Mouse (Mus musculus): ENCODE measurements around the gene Nfs1. TPM values are rescaled to one million over a fixed set of nuclear protein-coding genes. Genes with fewer than 3 reads are reported as not detected.

Nfs1 gene
- polyA plus RNA-seq, 1 experiment: 42.8 TPM

GRCm38 (mm10) chr2:156143367-156143766 is 619 bp downstream of the Nfs1 start:
- TF ChIP-seq TCF3 (IDR thresholded peaks at IDR 0.05; ENCODE audit: insufficient read length, low read depth): no peak
- TF ChIP-seq MYOG (IDR thresholded peaks at IDR 0.05; ENCODE audit: control insufficient read depth in 1 of 3, insufficient read depth in 1 of 3, insufficient read length in 2 of 3, low read depth in 2 of 3): no peak
- no peak for TF ChIP-seq MYOD1 (IDR thresholded peaks at IDR 0.05; ENCODE audit: control insufficient read depth in 1 of 3, insufficient read length in 2 of 3, low read depth in 2 of 3)
- TF ChIP-seq E2F4 (IDR thresholded peaks at IDR 0.05; ENCODE audit: insufficient read depth): no peak
- TF ChIP-seq MAX (IDR thresholded peaks at IDR 0.05; ENCODE audit: low read depth): no peak
- no peak for TF ChIP-seq POLR2AphosphoS2 (IDR thresholded peaks at IDR 0.05; ENCODE audit: insufficient read length, low read depth)
- TF ChIP-seq SRF (IDR thresholded peaks at IDR 0.05; ENCODE audit: control insufficient read depth, insufficient read length, low read depth): no peak
- TF ChIP-seq USF1 (IDR thresholded peaks at IDR 0.05; ENCODE audit: low read depth): no peak
- no peak for TF ChIP-seq CEBPB (IDR thresholded peaks at IDR 0.05; ENCODE audit: insufficient read depth, poor library complexity, severe bottlenecking)
- TF ChIP-seq REST (IDR thresholded peaks at IDR 0.05; ENCODE audit: insufficient read depth, insufficient read length): no peak
- no peak for TF ChIP-seq POLR2A (IDR thresholded peaks at IDR 0.05; ENCODE audit: insufficient read length, low read depth)
- H3K36me3 ChIP-seq (ENCODE audit: control insufficient read depth, insufficient read depth): peaks cover 37% of the 10 kb centered on the region
- peak overlapping the region; percentile 74 for H3K4me2 ChIP-seq (ENCODE audit: low read depth)
- H3ac ChIP-seq (ENCODE audit: control insufficient read depth, insufficient read length): peak overlapping the region; percentile 57
- H3K79me2 ChIP-seq (ENCODE audit: control insufficient read depth, insufficient read depth): peaks cover 16% of the 10 kb centered on the region
- H3K27me3 ChIP-seq (ENCODE audit: control insufficient read depth, insufficient read depth, insufficient read length): no peaks in the 10 kb centered on the region
- H3K4me3 ChIP-seq: peak overlapping the region; percentile 76

DNA sequence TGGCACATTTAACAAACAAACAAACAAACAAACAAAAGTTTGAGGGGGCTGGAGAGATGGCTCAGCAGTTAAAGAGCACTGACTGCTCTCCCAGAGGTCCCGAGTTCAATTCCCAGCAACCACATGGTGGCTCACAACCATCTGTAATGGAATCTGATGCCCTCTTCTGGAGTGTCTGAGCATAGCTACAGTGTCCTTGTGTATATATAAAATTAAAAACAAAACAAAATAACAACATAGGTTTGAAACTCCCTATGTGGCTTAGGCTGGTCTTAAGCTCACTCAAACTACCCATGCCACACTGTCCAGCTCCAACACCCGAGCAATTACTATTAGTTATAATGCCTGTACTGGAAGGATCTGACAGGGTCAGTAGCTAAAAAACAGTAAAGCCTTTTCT is 1.2 kb downstream of the Nfs1 start:
- H3K27me3 ChIP-seq (ENCODE audit: control insufficient read depth, insufficient read depth, insufficient read length): no peaks in the 10 kb centered on the region
- no peak overlapping the region for H3ac ChIP-seq (ENCODE audit: control insufficient read depth, insufficient read length)
- H3K4me2 ChIP-seq (ENCODE audit: low read depth): peak overlapping the region; percentile 74
- peak overlapping the region; percentile 76 for H3K4me3 ChIP-seq
- peaks cover 16% of the 10 kb centered on the region for H3K79me2 ChIP-seq (ENCODE audit: control insufficient read depth, insufficient read depth)
- TF ChIP-seq TCF12 (IDR thresholded peaks at IDR 0.05; ENCODE audit: insufficient read depth, poor library complexity, severe bottlenecking) (no peak), MAX (IDR thresholded peaks at IDR 0.05; ENCODE audit: low read depth) (no peak), POLR2AphosphoS2 (IDR thresholded peaks at IDR 0.05; ENCODE audit: insufficient read length, low read depth) (no peak), TCF3 (IDR thresholded peaks at IDR 0.05; ENCODE audit: insufficient read length, low read depth) (no peak), MYOG (IDR thresholded peaks at IDR 0.05; ENCODE audit: control insufficient read depth in 1 of 3, insufficient read depth in 1 of 3, insufficient read length in 2 of 3, low read depth in 2 of 3) (no peak), REST (IDR thresholded peaks at IDR 0.05; ENCODE audit: insufficient read depth, insufficient read length) (no peak), USF1 (IDR thresholded peaks at IDR 0.05; ENCODE audit: low read depth) (no peak), CEBPB (IDR thresholded peaks at IDR 0.05; ENCODE audit: insufficient read depth, poor library complexity, severe bottlenecking) (no peak), POLR2A (IDR thresholded peaks at IDR 0.05; ENCODE audit: insufficient read length, low read depth) (no peak), MYOD1 (IDR thresholded peaks at IDR 0.05; ENCODE audit: control insufficient read depth in 1 of 3, insufficient read length in 2 of 3, low read depth in 2 of 3) (no peak), E2F4 (IDR thresholded peaks at IDR 0.05; ENCODE audit: insufficient read depth) (no peak), SRF (IDR thresholded peaks at IDR 0.05; ENCODE audit: control insufficient read depth, insufficient read length, low read depth) (no peak)
- peaks cover 31% of the 10 kb centered on the region for H3K36me3 ChIP-seq (ENCODE audit: control insufficient read depth, insufficient read depth)

DNA sequence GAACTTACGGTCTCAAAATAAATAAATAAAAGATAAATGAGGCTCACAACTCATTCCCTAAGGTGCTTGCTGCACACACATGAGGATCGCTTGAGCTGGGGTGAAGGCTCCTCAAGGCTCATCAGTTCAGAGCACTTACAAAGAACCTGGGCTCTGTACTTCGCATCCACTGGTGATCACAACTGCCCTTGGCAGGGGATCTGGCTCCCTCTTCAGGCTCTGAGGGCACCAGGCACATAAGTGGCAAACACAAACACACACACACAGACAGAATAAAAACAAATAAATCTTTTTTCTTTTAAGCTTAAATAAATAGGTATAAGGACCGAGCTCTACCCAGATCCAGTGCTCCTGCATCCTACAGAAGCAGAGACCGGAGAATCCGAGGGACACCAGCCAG is 8.3 kb downstream of the Nfs1 start:
- Histone ChIP-seq H3K27me3 (ENCODE audit: control insufficient read depth, insufficient read depth, insufficient read length) (no peaks in the 10 kb centered on the region), H3K4me3 (no peak overlapping the region), H3ac (ENCODE audit: control insufficient read depth, insufficient read length) (no peak overlapping the region), H3K36me3 (ENCODE audit: control insufficient read depth, insufficient read depth) (peaks cover 22% of the 10 kb centered on the region), H3K4me2 (ENCODE audit: low read depth) (no peak overlapping the region), H3K79me2 (ENCODE audit: control insufficient read depth, insufficient read depth) (no peaks in the 10 kb centered on the region)
- TF ChIP-seq MYOG (IDR thresholded peaks at IDR 0.05; ENCODE audit: control insufficient read depth in 1 of 3, insufficient read depth in 1 of 3, insufficient read length in 2 of 3, low read depth in 2 of 3): no peak
- no peak for TF ChIP-seq USF1 (IDR thresholded peaks at IDR 0.05; ENCODE audit: low read depth)
- TF ChIP-seq POLR2A (IDR thresholded peaks at IDR 0.05; ENCODE audit: insufficient read length, low read depth): no peak
- no peak for TF ChIP-seq E2F4 (IDR thresholded peaks at IDR 0.05; ENCODE audit: insufficient read depth)
- no peak for TF ChIP-seq POLR2AphosphoS2 (IDR thresholded peaks at IDR 0.05; ENCODE audit: insufficient read length, low read depth)
- no peak for TF ChIP-seq TCF3 (IDR thresholded peaks at IDR 0.05; ENCODE audit: insufficient read length, low read depth)
- TF ChIP-seq REST (IDR thresholded peaks at IDR 0.05; ENCODE audit: insufficient read depth, insufficient read length): no peak
- no peak for TF ChIP-seq TCF12 (IDR thresholded peaks at IDR 0.05; ENCODE audit: insufficient read depth, poor library complexity, severe bottlenecking)
- no peak for TF ChIP-seq MYOD1 (IDR thresholded peaks at IDR 0.05; ENCODE audit: control insufficient read depth in 1 of 3, insufficient read length in 2 of 3, low read depth in 2 of 3)
- TF ChIP-seq MAX (IDR thresholded peaks at IDR 0.05; ENCODE audit: low read depth): no peak
- no peak for TF ChIP-seq CEBPB (IDR thresholded peaks at IDR 0.05; ENCODE audit: insufficient read depth, poor library complexity, severe bottlenecking)
- TF ChIP-seq SRF (IDR thresholded peaks at IDR 0.05; ENCODE audit: control insufficient read depth, insufficient read length, low read depth): no peak

DNA sequence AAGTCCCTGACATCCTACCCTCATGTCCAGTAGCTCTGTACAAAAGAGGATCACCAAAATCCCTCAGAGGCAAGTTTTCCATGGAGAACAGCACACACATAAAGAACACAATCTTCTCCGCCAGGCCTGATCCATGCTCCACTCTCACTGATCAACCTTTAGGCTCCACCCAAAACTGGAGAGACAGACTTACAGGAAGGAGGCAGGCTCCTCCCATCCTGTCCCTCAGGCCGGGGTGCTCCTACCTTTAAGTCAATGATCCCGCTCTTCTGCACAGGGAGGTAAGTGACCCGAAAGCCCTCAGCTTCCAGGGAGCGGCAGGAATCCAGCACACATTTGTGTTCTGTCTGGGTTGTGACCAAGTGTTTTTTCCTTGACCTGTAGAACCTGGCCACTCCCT is 9.8 kb downstream of the Nfs1 start:
- no peak overlapping the region for H3K4me3 ChIP-seq
- H3K36me3 ChIP-seq (ENCODE audit: control insufficient read depth, insufficient read depth): peaks cover 15% of the 10 kb centered on the region

More for the DNA sequence above, 9.8 kb downstream of the Nfs1 start:
- H3K79me2 ChIP-seq (ENCODE audit: control insufficient read depth, insufficient read depth): no peaks in the 10 kb centered on the region
- TF ChIP-seq E2F4 (IDR thresholded peaks at IDR 0.05; ENCODE audit: insufficient read depth) (no peak), REST (IDR thresholded peaks at IDR 0.05; ENCODE audit: insufficient read depth, insufficient read length) (no peak), USF1 (IDR thresholded peaks at IDR 0.05; ENCODE audit: low read depth) (no peak), MAX (IDR thresholded peaks at IDR 0.05; ENCODE audit: low read depth) (no peak), MYOD1 (IDR thresholded peaks at IDR 0.05; ENCODE audit: control insufficient read depth in 1 of 3, insufficient read length in 2 of 3, low read depth in 2 of 3) (no peak), POLR2AphosphoS2 (IDR thresholded peaks at IDR 0.05; ENCODE audit: insufficient read length, low read depth) (no peak), SRF (IDR thresholded peaks at IDR 0.05; ENCODE audit: control insufficient read depth, insufficient read length, low read depth) (no peak), MYOG (IDR thresholded peaks at IDR 0.05; ENCODE audit: control insufficient read depth in 1 of 3, insufficient read depth in 1 of 3, insufficient read length in 2 of 3, low read depth in 2 of 3) (no peak), CEBPB (IDR thresholded peaks at IDR 0.05; ENCODE audit: insufficient read depth, poor library complexity, severe bottlenecking) (no peak), TCF3 (IDR thresholded peaks at IDR 0.05; ENCODE audit: insufficient read length, low read depth) (no peak), POLR2A (IDR thresholded peaks at IDR 0.05; ENCODE audit: insufficient read length, low read depth) (no peak), TCF12 (IDR thresholded peaks at IDR 0.05; ENCODE audit: insufficient read depth, poor library complexity, severe bottlenecking) (no peak)
- no peak overlapping the region for H3ac ChIP-seq (ENCODE audit: control insufficient read depth, insufficient read length)
- H3K27me3 ChIP-seq (ENCODE audit: control insufficient read depth, insufficient read depth, insufficient read length): no peaks in the 10 kb centered on the region
- no peak overlapping the region for H3K4me2 ChIP-seq (ENCODE audit: low read depth)
